In the genomic region with DNA sequence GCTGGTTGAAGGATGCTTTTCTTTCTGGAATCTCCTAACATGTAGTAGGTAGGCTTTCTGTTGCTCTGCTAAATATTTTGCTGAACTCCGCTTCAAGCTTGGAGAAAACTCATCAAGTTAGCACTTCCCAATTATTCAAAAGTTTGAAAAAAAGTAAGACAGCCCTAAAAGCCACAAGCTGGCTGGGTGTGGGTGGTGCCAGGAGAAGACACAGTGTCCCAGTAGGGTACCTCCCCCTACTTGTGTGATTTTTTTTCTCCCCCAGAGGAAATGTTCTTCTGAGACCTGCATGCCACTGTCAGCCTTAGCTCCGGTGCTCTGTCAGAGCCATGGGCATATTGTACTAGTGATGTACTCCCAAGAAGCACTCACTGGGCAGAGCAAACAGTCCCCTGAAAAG, we compare ENCODE assay signal across 34 mouse cellular contexts.
DNase-seq lines count a peak whose midpoint lies in the region; ATAC-seq lines count a peak whose summit lies in the region.
"Had no signal": no experiment of that assay in that cellular context is flagged by ENCODE, and none has a peak within 500 bp of the region (broad histone marks: within the 10 kb centered on the region; RNA-seq: fewer than 3 reads in every experiment).

No protein-coding gene starts in this region.

- ATAC-seq in forebrain, embryonic 11.5 days (replicated peaks; ENCODE audit: low FRiP score): no peak
- ATAC-seq: forebrain, postnatal 0 days; hindbrain, postnatal 0 days; intestine, embryonic 15.5 days; lung, postnatal 0 days; Patski had no signal

- no peaks in the 10 kb centered on the region for H3K4me1 ChIP-seq in forebrain, embryonic 11.5 days (replicated peaks; ENCODE audit: control insufficient read depth, insufficient read depth, low read length)
- H3K4me1 ChIP-seq: forebrain, embryonic 12.5 days; hindbrain, embryonic 12.5 days; intestine, embryonic 15.5 days; limb, embryonic 10.5 days; liver, embryonic 13.5 days; megakaryocyte, embryonic 14.5 days; midbrain, embryonic 12.5 days; neural tube, embryonic 12.5 days; stomach, embryonic 15.5 days had no signal

- no peak overlapping the region for H3K27ac ChIP-seq in forebrain, embryonic 11.5 days (ENCODE audit: low read depth, low read length)
- H3K27ac ChIP-seq: forebrain, embryonic 12.5 days; hindbrain, embryonic 12.5 days; hindbrain, postnatal 0 days; intestine, embryonic 15.5 days; kidney, postnatal 0 days; limb, embryonic 10.5 days; limb, embryonic 15.5 days; liver, embryonic 13.5 days; midbrain, embryonic 12.5 days; neural tube, embryonic 12.5 days; stomach, embryonic 15.5 days had no signal

- H3K4me3 ChIP-seq in forebrain, embryonic 11.5 days (ENCODE audit: low read depth, low read length): no peak overlapping the region
- H3K4me3 ChIP-seq: erythroblast, embryonic 14.5 days; forebrain, embryonic 12.5 days; hindbrain, embryonic 12.5 days; intestine, embryonic 15.5 days; limb, embryonic 10.5 days; limb, embryonic 15.5 days; liver, embryonic 13.5 days; megakaryocyte, embryonic 14.5 days; midbrain, embryonic 12.5 days; myocyte; neural tube, embryonic 12.5 days; stomach, embryonic 15.5 days had no signal

- H3K36me3 ChIP-seq in forebrain, embryonic 11.5 days (ENCODE audit: control insufficient read depth, insufficient read depth, low read length): no peaks in the 10 kb centered on the region
- H3K36me3 ChIP-seq: forebrain, embryonic 12.5 days; hindbrain, embryonic 12.5 days; intestine, embryonic 15.5 days; limb, embryonic 10.5 days; limb, embryonic 15.5 days; liver, embryonic 13.5 days; midbrain, embryonic 12.5 days; neural tube, embryonic 12.5 days; stomach, embryonic 15.5 days had no signal

- 72% methylated on average over 2 of the region's 2 CpGs for WGBS in forebrain, embryonic 11.5 days

- H3K9me3 ChIP-seq in forebrain, embryonic 11.5 days (ENCODE audit: control insufficient read depth, low read length): no peaks in the 10 kb centered on the region
- H3K9me3 ChIP-seq: forebrain, embryonic 12.5 days; hindbrain, embryonic 12.5 days; intestine, embryonic 15.5 days; limb, embryonic 10.5 days; limb, embryonic 15.5 days; liver, embryonic 13.5 days; midbrain, embryonic 12.5 days; neural tube, embryonic 12.5 days; stomach, embryonic 15.5 days had no signal

- H3K4me2 ChIP-seq in forebrain, embryonic 11.5 days (ENCODE audit: low read depth, low read length, severe bottlenecking): no peak overlapping the region
- H3K4me2 ChIP-seq: forebrain, embryonic 12.5 days; heart, embryonic 11.5 days; hindbrain, embryonic 12.5 days; intestine, embryonic 15.5 days; limb, embryonic 15.5 days; liver, embryonic 13.5 days; midbrain, embryonic 12.5 days; neural tube, embryonic 12.5 days; stomach, embryonic 15.5 days had no signal

- intact Hi-C loops in left cerebral cortex, postnatal 4 days (cut with DNase I): no loop called here

- peak; percentile 38 to 46 for DNase-seq in frontal cortex, postnatal 36 days (ENCODE audit: low spot score in 2 of 2)
- DNase-seq in frontal cortex, postnatal 14 days (ENCODE audit: low spot score in 2 of 2): no peak
- peak; percentile 52 to 63 for DNase-seq in left cerebral cortex, adult 18-20 months (ENCODE audit: low spot score in 2 of 2)
- DNase-seq in left cerebral cortex, postnatal 4 days: no peak
- peak; percentile 56 for DNase-seq in brain, adult 2 months (ENCODE audit: low read depth, low spot score)
- DNase-seq in layer of hippocampus, postnatal 36 days: peak; percentile 29 to 30
- no peak for DNase-seq in forebrain, embryonic 11.5 days (ENCODE audit: low spot score)
- DNase-seq: adrenal gland, postnatal 14 days; cerebellum, adult 11-12 months; cerebellum, adult 9-11 months; forebrain, postnatal 0 days; gastrocnemius, postnatal 14 days; heart, postnatal 36 days; kidney, adult 2 months; kidney, postnatal 4 days; liver, embryonic 13.5 days; lung, adult 18-20 months; lung, postnatal 4 days had no signal

- no peak overlapping the region for H3K9ac ChIP-seq in forebrain, embryonic 11.5 days (ENCODE audit: low read length)
- H3K9ac ChIP-seq: forebrain, embryonic 12.5 days; forebrain, postnatal 0 days; hindbrain, embryonic 12.5 days; intestine, embryonic 15.5 days; limb, embryonic 15.5 days; liver, embryonic 13.5 days; midbrain, embryonic 12.5 days; neural tube, embryonic 12.5 days; stomach, embryonic 15.5 days had no signal

- no peaks in the 10 kb centered on the region for H3K27me3 ChIP-seq in forebrain, embryonic 11.5 days (ENCODE audit: control insufficient read depth, insufficient read depth, low read length)
- H3K27me3 ChIP-seq: forebrain, embryonic 12.5 days; hindbrain, embryonic 12.5 days; intestine, embryonic 15.5 days; limb, embryonic 15.5 days; liver, embryonic 13.5 days; megakaryocyte, embryonic 14.5 days; neural tube, embryonic 12.5 days; Patski; stomach, embryonic 15.5 days had no signal

Comparison
In these comparisons a context has a peak if more than half of its experiments do, and no peak if none do; other contexts are left out.
1. DNase-seq: peak in frontal cortex, postnatal 36 days (2 of 2), left cerebral cortex, adult 18-20 months (2 of 2), brain, adult 2 months (single experiment) and layer of hippocampus, postnatal 36 days (2 of 2); none in frontal cortex, postnatal 14 days (0 of 2), left cerebral cortex, postnatal 4 days (single experiment) and forebrain, embryonic 11.5 days (single experiment).